Mouse (Mus musculus): ENCODE results near the gene Cldnd1. TPM values are rescaled to one million over a fixed set of nuclear protein-coding genes. Genes with fewer than 3 reads are reported as not detected.

Gene Cldnd1
- polyA plus RNA-seq, 1 experiment from 2014 or later: 116 TPM

DNA sequence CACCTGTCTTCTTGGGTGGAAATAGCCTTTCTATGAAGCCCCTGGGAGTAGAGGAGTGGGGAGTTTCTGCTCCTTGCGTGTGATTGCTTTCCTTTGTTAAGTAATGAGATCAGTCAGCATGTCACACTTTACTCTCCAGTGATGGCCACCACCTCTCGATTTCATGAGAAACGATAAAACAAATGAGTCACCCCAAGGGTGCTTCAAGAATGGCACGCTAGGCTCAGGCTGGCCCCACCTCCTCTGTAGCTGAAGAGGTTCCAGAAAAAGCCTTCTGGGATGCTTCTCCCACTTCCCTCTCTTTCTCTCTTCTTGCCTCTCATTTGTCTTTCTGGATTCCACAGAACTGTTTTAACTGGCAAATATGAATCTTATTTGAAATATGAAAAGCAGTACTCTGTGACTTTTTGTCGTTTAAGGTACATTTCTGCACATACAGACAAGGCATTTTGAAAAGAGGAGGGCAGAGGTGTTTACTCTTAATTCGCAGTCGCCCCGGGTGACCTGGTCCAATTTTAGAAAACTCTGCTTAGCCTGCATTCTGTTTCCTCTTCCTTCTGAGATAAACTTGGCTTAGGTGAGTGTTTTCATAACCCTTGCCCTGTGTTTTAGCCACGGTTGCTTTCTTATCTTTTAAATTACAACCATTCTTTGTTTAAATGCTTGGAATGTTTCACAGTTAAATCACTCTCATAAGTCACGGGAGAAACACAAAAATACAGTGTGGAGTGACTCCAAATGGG, 24.2 kb upstream of the Cldnd1 start:
- H3K4me3 ChIP-seq (ENCODE audit: low read depth, low read length): no peak overlapping the region
- WGBS: 55% methylated on average over 10 of the region's 10 CpGs
- ATAC-seq (replicated peaks; ENCODE audit: low FRiP score) (no peak), DNase-seq (ENCODE audit: low spot score) (no peak)
- no peaks in the 10 kb centered on the region for H3K9me3 ChIP-seq (ENCODE audit: control insufficient read depth, low read length)
- no peaks in the 10 kb centered on the region for H3K36me3 ChIP-seq (ENCODE audit: control insufficient read depth, insufficient read depth, low read length)
- H3K27ac ChIP-seq (ENCODE audit: low read depth, low read length): no peak overlapping the region
- no peaks in the 10 kb centered on the region for H3K4me1 ChIP-seq (replicated peaks; ENCODE audit: control insufficient read depth, insufficient read depth, low read length)
- H3K9ac ChIP-seq (ENCODE audit: low read length): no peak overlapping the region
- no peaks in the 10 kb centered on the region for H3K27me3 ChIP-seq (ENCODE audit: control insufficient read depth, insufficient read depth, low read length)
- no peak overlapping the region for H3K4me2 ChIP-seq (ENCODE audit: low read depth, low read length, severe bottlenecking)

DNA sequence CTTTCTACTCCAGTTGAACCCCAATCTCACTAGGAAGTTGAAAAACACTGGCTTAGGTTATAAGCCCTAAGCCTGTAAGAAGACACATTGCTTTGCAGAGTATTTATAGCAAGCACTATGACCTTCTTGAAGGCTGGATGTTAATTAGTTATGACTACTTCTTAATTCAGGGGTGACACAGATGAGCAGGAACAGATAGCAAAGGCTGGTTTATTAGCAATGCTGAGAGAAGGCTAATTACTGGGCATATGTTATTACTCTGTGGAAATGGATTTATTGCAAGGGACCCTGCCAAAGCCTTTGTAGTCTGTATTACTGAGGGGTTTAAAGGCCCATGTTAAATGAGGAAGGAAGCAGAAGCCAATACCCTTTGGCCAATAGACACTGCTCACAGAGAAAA, 22.7 kb upstream of the Cldnd1 start:
- DNase-seq (ENCODE audit: low spot score): no peak

DNA sequence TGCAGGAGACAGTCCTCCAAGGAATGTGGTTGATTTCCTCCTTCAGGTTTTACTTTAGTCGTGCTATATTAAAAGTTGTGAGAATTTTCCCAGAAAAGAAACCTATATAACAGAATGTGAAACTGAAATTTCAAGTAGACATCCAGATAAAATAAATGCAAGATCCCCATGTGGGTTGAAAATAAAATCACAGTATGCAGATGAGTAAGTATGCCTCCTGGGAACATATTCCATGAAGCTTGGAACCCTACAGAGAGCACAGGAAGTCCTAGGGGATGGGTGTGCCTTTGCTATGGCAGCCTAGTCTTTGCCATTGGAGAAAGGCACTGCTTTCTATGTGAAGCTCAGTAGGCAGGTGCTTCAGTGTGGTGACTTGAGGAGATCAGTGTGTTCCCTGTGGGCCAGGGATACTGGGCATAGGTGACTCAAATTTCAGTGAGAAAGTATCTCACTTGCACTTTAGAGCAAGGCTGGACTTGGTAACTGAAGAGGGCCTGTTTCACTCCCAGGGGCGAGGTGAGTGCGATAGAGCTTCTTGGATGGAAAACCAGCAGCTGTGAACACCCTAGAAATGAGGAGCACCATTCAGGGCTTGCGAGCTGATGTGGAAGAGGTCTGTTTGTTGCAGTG, 20.3 kb upstream of the Cldnd1 start:
- Histone ChIP-seq H3K4me2 (ENCODE audit: low read depth, low read length, severe bottlenecking) (no peak overlapping the region), H3K4me3 (ENCODE audit: low read depth, low read length) (no peak overlapping the region), H3K27ac (ENCODE audit: low read depth, low read length) (no peak overlapping the region), H3K9ac (ENCODE audit: low read length) (no peak overlapping the region), H3K9me3 (ENCODE audit: control insufficient read depth, low read length) (no peaks in the 10 kb centered on the region), H3K4me1 (replicated peaks; ENCODE audit: control insufficient read depth, insufficient read depth, low read length) (no peaks in the 10 kb centered on the region), H3K36me3 (ENCODE audit: control insufficient read depth, insufficient read depth, low read length) (no peaks in the 10 kb centered on the region), H3K27me3 (ENCODE audit: control insufficient read depth, insufficient read depth, low read length) (no peaks in the 10 kb centered on the region)
- WGBS: 94% methylated on average over 4 of the region's 4 CpGs
- DNase-seq (ENCODE audit: low spot score) (no peak), ATAC-seq (replicated peaks; ENCODE audit: low FRiP score) (no peak)

More for the DNA sequence above, 22.7 kb upstream of the Cldnd1 start:
- Histone ChIP-seq H3K9me3 (ENCODE audit: control insufficient read depth, low read length) (no peaks in the 10 kb centered on the region), H3K4me1 (replicated peaks; ENCODE audit: control insufficient read depth, insufficient read depth, low read length) (no peaks in the 10 kb centered on the region), H3K27ac (ENCODE audit: low read depth, low read length) (no peak overlapping the region), H3K4me3 (ENCODE audit: low read depth, low read length) (no peak overlapping the region), H3K27me3 (ENCODE audit: control insufficient read depth, insufficient read depth, low read length) (no peaks in the 10 kb centered on the region), H3K4me2 (ENCODE audit: low read depth, low read length, severe bottlenecking) (no peak overlapping the region), H3K9ac (ENCODE audit: low read length) (no peak overlapping the region), H3K36me3 (ENCODE audit: control insufficient read depth, insufficient read depth, low read length) (no peaks in the 10 kb centered on the region)
- ATAC-seq (replicated peaks; ENCODE audit: low FRiP score): no peak

DNA sequence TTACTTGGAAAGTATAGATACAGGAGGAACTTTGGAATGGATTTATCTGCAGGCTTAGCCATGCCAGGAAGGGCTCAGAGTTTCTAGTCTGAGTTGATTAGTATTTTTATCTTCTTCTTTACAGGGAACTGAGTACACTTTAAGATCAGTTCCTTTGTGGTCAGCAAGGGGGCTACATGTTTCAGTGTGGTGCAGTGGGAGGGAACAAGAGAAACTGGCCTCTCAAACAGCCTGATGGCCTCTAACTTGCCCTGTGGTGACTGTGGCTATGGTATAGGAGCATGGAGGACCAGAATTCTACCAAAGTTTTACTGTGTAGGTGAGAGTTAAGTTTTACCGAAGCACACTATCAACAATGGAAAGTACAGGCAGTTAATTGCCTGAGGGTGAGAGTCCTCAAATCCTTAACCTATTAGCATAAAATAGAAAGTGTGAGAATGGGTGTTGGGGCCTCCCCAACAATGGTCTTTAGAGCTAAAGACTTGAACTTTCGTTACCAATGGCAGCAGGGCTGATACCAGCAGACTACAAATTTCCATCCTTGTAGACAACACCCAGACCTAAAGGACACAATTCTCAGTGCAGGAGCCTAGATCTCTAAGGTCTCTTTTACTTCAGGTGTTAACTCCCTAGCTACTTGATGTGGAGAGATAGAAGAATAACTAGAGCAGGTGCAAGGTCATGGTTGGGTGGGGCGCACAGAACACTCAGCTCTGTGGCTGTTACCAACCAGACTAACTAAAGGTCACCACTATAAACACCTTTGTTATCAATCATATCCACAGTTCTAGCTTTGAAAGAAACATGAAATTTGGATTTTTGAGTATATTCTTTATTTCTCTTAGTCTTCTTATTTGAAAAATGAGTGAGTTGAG, 18.9 kb upstream of the Cldnd1 start:
- no peaks in the 10 kb centered on the region for H3K27me3 ChIP-seq (ENCODE audit: control insufficient read depth, insufficient read depth, low read length)
- no peak overlapping the region for H3K9ac ChIP-seq (ENCODE audit: low read length)
- ATAC-seq (replicated peaks; ENCODE audit: low FRiP score): no peak
- H3K4me2 ChIP-seq (ENCODE audit: low read depth, low read length, severe bottlenecking): no peak overlapping the region
- H3K9me3 ChIP-seq (ENCODE audit: control insufficient read depth, low read length): no peaks in the 10 kb centered on the region
- 78% methylated on average over 3 of the region's 3 CpGs for WGBS
- no peaks in the 10 kb centered on the region for H3K36me3 ChIP-seq (ENCODE audit: control insufficient read depth, insufficient read depth, low read length)
- DNase-seq (ENCODE audit: low spot score): no peak
- no peak overlapping the region for H3K27ac ChIP-seq (ENCODE audit: low read depth, low read length)
- no peak overlapping the region for H3K4me3 ChIP-seq (ENCODE audit: low read depth, low read length)
- no peaks in the 10 kb centered on the region for H3K4me1 ChIP-seq (replicated peaks; ENCODE audit: control insufficient read depth, insufficient read depth, low read length)

DNA sequence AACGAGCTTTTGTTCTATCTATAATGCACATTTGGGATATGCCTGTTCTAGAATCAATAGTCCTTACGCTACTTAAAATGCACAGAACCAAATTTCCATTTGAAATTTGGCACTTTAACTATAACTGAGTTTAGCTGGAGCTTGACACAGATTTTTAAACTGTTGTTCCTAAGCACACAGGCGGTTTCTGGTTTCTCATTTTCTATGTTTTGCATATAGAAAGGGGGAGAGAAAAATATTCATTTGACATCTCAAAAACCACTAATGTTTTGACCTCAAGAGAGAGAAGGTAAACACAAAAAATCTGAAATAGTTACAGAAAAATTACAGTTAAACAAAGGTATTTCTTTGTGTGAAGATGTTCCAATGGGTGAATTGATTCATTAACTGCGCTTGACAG, 18.2 kb upstream of the Cldnd1 start:
- H3K27ac ChIP-seq (ENCODE audit: low read depth, low read length): no peak overlapping the region
- no peaks in the 10 kb centered on the region for H3K36me3 ChIP-seq (ENCODE audit: control insufficient read depth, insufficient read depth, low read length)
- 73% methylated on average over 4 of the region's 4 CpGs for WGBS
- no peak overlapping the region for H3K9ac ChIP-seq (ENCODE audit: low read length)
- H3K9me3 ChIP-seq (ENCODE audit: control insufficient read depth, low read length): no peaks in the 10 kb centered on the region
- no peak for DNase-seq (ENCODE audit: low spot score)
- no peak for ATAC-seq (replicated peaks; ENCODE audit: low FRiP score)
- no peaks in the 10 kb centered on the region for H3K4me1 ChIP-seq (replicated peaks; ENCODE audit: control insufficient read depth, insufficient read depth, low read length)
- no peak overlapping the region for H3K4me2 ChIP-seq (ENCODE audit: low read depth, low read length, severe bottlenecking)
- no peak overlapping the region for H3K4me3 ChIP-seq (ENCODE audit: low read depth, low read length)
- no peaks in the 10 kb centered on the region for H3K27me3 ChIP-seq (ENCODE audit: control insufficient read depth, insufficient read depth, low read length)

DNA sequence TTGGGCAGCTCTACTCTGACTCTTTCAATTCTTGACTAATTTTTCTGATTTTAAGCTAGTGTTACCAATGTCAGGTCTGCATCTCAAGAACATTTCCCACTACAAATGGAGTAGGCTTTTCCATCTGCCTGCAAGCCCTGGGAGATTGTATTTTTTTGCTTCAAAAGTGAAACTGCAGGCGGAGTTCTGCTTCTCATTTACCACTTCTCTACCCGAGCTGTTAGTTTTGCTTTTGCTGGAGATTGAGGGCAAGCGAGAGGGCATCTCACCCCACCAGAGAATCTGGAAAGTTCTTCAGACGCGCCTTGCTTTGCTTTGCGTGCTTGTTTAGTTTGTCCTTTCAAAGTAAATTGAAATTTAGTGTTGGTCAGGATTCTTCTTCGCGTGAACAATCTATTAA, 15.5 kb upstream of the Cldnd1 start:
- Histone ChIP-seq H3K27me3 (ENCODE audit: control insufficient read depth, insufficient read depth, low read length) (no peaks in the 10 kb centered on the region), H3K4me2 (ENCODE audit: low read depth, low read length, severe bottlenecking) (no peak overlapping the region), H3K4me1 (replicated peaks; ENCODE audit: control insufficient read depth, insufficient read depth, low read length) (no peaks in the 10 kb centered on the region), H3K9ac (ENCODE audit: low read length) (no peak overlapping the region), H3K36me3 (ENCODE audit: control insufficient read depth, insufficient read depth, low read length) (no peaks in the 10 kb centered on the region), H3K9me3 (ENCODE audit: control insufficient read depth, low read length) (no peaks in the 10 kb centered on the region), H3K27ac (ENCODE audit: low read depth, low read length) (no peak overlapping the region), H3K4me3 (ENCODE audit: low read depth, low read length) (no peak overlapping the region)
- ATAC-seq (replicated peaks; ENCODE audit: low FRiP score) (no peak), DNase-seq (ENCODE audit: low spot score) (no peak)
- 80% methylated on average over 8 of the region's 8 CpGs for WGBS

DNA sequence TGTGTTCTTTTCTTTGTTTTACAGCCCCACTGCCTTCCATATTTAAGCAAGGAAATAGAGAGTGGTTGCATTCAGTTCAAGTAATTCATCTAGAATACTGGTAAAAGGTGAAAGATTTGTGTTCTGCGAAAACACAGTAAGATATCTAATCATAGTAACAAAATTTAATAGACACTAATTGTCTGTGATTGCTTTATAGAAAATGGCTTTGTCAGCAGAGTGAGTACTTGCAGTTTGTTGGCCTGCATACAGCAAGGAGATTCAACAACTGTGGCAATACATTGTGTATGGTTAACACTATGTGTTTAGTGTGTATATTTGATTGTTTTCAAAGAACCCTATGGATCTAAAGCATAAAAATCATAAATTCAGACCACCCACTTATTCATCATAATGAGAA, 14.6 kb upstream of the Cldnd1 start:
- ATAC-seq (replicated peaks; ENCODE audit: low FRiP score): no peak
- H3K36me3 ChIP-seq (ENCODE audit: control insufficient read depth, insufficient read depth, low read length): no peaks in the 10 kb centered on the region

DNA sequence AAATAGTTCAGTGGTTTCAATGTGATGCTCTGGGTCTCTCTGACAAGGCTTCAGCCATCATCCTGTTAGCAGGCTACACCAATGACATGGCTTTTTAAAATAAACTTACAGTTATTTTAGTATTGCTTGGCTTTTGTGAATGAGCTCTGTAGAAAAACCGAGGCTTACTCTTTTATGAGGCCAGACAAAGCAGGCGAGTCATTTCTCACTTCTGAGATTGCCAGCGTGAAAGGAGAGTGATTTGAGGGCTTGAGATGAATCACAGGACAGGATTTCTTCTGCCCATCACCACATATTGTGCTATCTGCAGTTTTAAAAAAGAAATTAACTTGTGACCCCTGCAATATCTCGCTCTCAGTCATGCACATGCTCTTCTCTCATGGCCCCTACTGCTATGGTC, 12.7 kb upstream of the Cldnd1 start:
- Histone ChIP-seq H3K27ac (ENCODE audit: low read depth, low read length) (no peak overlapping the region), H3K36me3 (ENCODE audit: control insufficient read depth, insufficient read depth, low read length) (no peaks in the 10 kb centered on the region), H3K4me3 (ENCODE audit: low read depth, low read length) (no peak overlapping the region), H3K9me3 (ENCODE audit: control insufficient read depth, low read length) (no peaks in the 10 kb centered on the region), H3K4me2 (ENCODE audit: low read depth, low read length, severe bottlenecking) (no peak overlapping the region), H3K27me3 (ENCODE audit: control insufficient read depth, insufficient read depth, low read length) (no peaks in the 10 kb centered on the region), H3K4me1 (replicated peaks; ENCODE audit: control insufficient read depth, insufficient read depth, low read length) (no peaks in the 10 kb centered on the region), H3K9ac (ENCODE audit: low read length) (no peak overlapping the region)
- DNase-seq (ENCODE audit: low spot score) (no peak), ATAC-seq (replicated peaks; ENCODE audit: low FRiP score) (no peak)
- WGBS: 79% methylated on average over 4 of the region's 4 CpGs

More for the DNA sequence above, 14.6 kb upstream of the Cldnd1 start:
- WGBS: 90% methylated on average over 1 of the region's 1 CpGs
- Histone ChIP-seq H3K4me3 (ENCODE audit: low read depth, low read length) (no peak overlapping the region), H3K4me2 (ENCODE audit: low read depth, low read length, severe bottlenecking) (no peak overlapping the region), H3K27ac (ENCODE audit: low read depth, low read length) (no peak overlapping the region), H3K4me1 (replicated peaks; ENCODE audit: control insufficient read depth, insufficient read depth, low read length) (no peaks in the 10 kb centered on the region), H3K9ac (ENCODE audit: low read length) (no peak overlapping the region), H3K27me3 (ENCODE audit: control insufficient read depth, insufficient read depth, low read length) (no peaks in the 10 kb centered on the region), H3K9me3 (ENCODE audit: control insufficient read depth, low read length) (no peaks in the 10 kb centered on the region)
- no peak for DNase-seq (ENCODE audit: low spot score)

Data from forebrain, embryonic 11.5 days (tissue).